Mouse (Mus musculus): ENCODE results near the gene Ccser1. TPM values are rescaled to one million over a fixed set of nuclear protein-coding genes. Genes with fewer than 3 reads are reported as not detected.

Ccser1 gene
- polyA plus RNA-seq, 3 experiments from 2014 or later, result not detected

- no peak for ATAC-seq
Observed at GRCm38 (mm10) chr6:62066363-62067023, 886.4 kb downstream of the Ccser1 start.

- no peak for ATAC-seq
Observed at GRCm38 (mm10) chr6:62067024-62067380, 886.9 kb downstream of the Ccser1 start.

DNA sequence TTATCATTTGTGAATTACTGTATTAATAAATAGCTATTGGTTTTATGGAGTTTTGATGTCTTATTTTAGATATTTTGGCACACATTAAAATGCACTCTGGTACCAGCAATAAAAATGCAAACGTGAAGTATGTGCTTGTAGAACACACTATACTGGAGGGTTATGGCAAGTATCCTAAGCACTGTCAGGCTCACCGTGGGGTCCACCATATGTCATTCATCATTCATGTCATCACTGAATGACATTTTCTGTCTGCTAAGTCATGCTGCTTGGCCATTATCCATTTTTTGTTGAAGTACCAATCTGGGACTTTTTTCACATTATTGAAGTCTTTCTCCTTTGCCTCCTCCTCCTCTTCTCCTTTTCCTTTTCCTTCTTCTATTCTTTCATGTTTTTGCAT, 925.3 kb downstream of the Ccser1 start:
- no peak for ATAC-seq

- ATAC-seq, result no peak
Observed at GRCm38 (mm10) chr6:62132531-62132930, 952.4 kb downstream of the Ccser1 start.

- no peak for ATAC-seq
Observed at GRCm38 (mm10) chr6:62160320-62160719, 980.2 kb downstream of the Ccser1 start.

DNA sequence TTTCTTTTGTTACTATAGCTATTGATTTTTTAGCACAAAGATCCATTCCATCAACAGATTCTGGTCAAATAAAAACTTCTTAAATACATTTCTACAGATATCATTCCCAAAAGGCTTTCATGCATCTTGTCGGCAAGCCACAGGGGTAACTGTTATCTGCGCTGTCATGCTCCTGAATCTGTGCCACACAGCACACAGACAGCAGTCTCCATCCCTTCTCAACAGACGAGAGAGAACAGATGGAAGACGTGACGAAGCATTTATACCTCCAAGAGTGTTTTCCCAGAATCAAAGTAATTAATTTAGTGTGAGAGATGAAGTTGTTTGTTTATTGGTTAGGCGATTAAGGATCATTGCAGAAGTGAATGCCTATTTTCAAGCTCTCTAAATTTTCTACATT, 982.5 kb downstream of the Ccser1 start:
- no peak for ATAC-seq

- ATAC-seq, result no peak
Observed at GRCm38 (mm10) chr6:62163826-62164225, 983.7 kb downstream of the Ccser1 start.

DNA sequence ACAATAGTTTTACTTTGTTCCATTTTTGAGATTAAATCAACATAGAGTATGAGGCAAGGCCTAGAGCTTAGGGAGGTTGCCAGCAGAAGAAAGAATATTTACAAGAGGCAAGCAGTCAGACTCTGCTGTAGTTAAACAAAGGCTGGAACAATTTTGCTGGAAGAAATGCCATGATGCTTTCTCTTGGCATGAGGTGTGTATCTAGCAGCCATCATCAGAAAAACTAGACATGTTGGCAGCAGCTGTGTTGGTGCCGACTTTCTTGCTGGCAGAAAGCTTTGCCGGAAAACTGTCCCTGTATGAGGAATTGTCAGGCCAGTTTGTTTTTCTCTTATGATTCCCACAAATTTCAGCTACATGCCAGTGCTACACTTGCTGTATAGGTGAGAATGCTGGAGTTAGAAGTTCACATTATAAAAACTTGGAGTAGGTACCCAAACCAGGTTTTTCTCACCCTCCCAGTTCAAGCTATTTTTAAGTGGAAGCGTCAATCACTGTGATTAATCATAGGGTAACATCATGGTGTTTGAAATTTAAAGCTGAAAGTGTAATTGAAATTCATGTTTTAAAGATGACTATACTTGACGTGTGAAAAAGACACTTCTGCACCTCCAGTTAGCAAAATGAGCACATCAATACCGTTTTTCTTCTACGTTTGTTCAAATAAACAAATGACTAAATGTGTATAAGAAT, 1016.5 kb downstream of the Ccser1 start:
- no peak for ATAC-seq

- no peak for ATAC-seq
Observed at GRCm38 (mm10) chr6:62198768-62199167, 1018.6 kb downstream of the Ccser1 start.

- no peak for ATAC-seq
Observed at GRCm38 (mm10) chr6:62205013-62205412, 1024.9 kb downstream of the Ccser1 start.

DNA sequence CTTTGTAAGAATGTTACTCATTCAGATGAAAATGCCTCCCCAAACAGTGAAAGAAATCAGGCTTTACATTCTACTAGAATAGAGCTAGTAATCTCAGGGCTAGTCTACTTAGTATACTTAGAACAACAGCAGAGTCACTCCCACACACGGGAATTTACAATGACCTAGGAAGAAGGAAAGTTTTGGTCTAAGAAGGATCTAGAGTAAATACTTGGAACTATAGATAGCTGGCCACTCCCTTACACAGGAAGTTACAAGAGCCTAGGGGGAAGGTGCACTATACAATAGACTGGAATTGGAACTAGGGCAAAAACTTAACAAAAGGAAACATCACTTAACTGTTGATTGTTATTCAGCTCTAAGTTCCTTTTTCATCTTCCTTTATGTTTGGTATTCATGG, 1041.7 kb downstream of the Ccser1 start:
- ATAC-seq, result no peak

DNA sequence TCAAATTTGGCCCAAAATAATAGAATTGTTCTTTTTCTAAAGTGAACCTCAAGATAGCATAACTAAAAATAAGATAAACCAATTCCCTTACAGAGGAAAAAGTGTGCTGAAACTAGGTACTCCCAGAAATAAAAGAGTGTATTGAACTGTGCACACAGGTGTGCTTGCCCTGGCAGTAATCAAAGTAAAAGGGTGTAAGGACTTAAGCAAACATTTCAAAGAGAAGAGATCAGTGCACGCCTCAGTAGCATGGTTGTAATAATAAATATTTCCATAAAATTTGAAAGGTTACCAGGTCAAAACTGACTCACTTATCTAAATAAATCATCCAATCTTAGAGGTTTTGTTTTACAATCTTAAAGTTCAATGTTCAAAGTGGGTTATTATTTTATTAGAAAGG, 1083.8 kb downstream of the Ccser1 start:
- ATAC-seq, result no peak

GRCm38 (mm10) chr6:62264525-62264924, 1084.4 kb downstream of the Ccser1 start:
- no peak for ATAC-seq

- ATAC-seq, result no peak
Observed at GRCm38 (mm10) chr6:62281256-62281655, 1101.1 kb downstream of the Ccser1 start.

DNA sequence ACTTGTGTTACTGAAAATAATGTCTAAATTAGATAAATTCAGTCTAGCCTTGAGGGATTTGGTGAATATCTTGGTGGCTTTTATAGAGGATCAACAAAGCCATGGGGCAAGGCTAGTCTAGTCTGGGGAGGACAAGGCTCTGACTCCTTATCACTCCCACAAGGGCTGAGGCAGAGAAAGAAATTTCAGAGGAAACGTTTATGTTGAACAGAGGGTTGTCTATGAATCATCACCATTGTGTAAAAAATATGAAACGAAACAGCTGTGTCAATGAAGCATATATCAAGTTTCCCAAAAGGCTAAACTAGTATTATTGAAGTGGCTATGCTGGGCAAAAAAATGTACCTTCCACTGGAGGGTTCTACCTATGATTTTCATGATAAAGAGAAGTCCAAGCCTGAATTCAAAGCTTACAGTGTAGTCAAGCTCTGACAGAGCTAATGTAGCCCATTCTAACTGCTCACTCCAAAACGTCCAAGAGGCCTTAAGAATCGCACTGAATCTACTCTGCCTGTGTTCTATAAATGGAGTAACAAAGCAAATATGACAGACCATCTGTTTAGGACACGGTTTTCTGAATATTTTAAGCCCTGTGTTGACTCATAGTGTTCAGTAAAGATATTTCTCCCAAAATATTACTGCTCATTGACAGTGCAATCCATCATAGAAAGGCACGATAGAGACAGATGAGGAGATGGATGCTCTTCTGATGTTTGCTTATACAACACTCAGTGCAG, 1121.6 kb downstream of the Ccser1 start:
- ATAC-seq, result no peak

GRCm38 (mm10) chr6:62318627-62319026, 1138.5 kb downstream of the Ccser1 start:
- ATAC-seq, result no peak

GRCm38 (mm10) chr6:62340319-62340718, 1160.2 kb downstream of the Ccser1 start:
- no peak for ATAC-seq

DNA sequence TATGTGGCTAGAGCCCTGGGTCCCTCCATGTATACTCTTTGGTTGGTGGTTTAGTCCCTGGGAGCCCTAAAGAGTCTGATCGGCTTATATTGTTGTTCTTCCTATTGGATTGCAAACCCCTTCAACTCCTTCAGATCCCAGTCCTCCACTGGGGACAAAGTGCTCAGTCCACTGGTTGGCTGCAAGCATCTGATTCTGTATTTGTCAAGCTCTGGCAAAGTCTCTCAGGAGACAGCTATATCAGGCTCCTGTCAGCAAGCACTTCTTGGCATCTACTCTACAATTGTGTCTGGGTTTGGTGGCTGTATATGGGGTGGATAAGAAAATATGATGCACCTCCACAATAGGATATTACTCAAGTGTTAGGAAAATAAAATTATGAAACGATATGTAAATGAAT, 1187.7 kb downstream of the Ccser1 start:
- no peak for ATAC-seq

Measured in inflammation-experienced regulatory T-cells, adult 6 months (primary cell).